Mouse (Mus musculus) midbrain, embryonic 12.5 days (tissue): ENCODE data around the gene Fam69a. TPM values are rescaled to one million over a fixed set of nuclear protein-coding genes. Genes with fewer than 3 reads are reported as not detected.

Experiments used
- ATAC-seq: fragments of 200-750 bp; cut with Nextera tagmentation; 2 replicates; pipeline ENCODE4 v1.8.0; 2017; ENCODE audit warnings: low read depth, moderate TSS enrichment, moderate library complexity; ENCODE audit not compliant: low FRiP score
- H3K27ac ChIP-seq: fragments of 300-500 bp; sonication (generic); replicated peaks from 2 replicates; pipeline ENCODE4 v1.5.1; 2016; ENCODE audit warnings: mild to moderate bottlenecking
- H3K27me3 ChIP-seq: fragments of 300-500 bp; sonication (generic); 2 replicates; pipeline ENCODE4 v1.6.1; 2016; ENCODE audit warnings: mild to moderate bottlenecking
- H3K36me3 ChIP-seq: fragments of 300-500 bp; sonication (generic); 2 replicates; pipeline ENCODE4 v1.6.1; 2016
- H3K4me1 ChIP-seq: fragments of 300-500 bp; sonication (generic); 2 replicates; pipeline ENCODE4 v1.6.1; 2016
- H3K4me2 ChIP-seq: fragments of 300-500 bp; sonication (generic); replicated peaks from 2 replicates; pipeline ENCODE4 v1.6.1; 2016; ENCODE audit warnings: mild to moderate bottlenecking, moderate library complexity
- H3K4me3 ChIP-seq: fragments of 300-500 bp; sonication (generic); 2 replicates; pipeline ENCODE4 v1.5.1; 2016; ENCODE audit warnings: mild to moderate bottlenecking
- H3K9ac ChIP-seq: fragments of 300-500 bp; sonication (generic); replicated peaks from 2 replicates; pipeline ENCODE4 v1.6.1; 2016; ENCODE audit warnings: mild to moderate bottlenecking, moderate library complexity
- H3K9me3 ChIP-seq: fragments of 300-500 bp; sonication (generic); 2 replicates; pipeline ENCODE4 v1.6.1; 2016; ENCODE audit warnings: mild to moderate bottlenecking
- WGBS: fragments of 180-500 bp; shearing (Covaris S2); methylation state at CpG from one replicate; pipeline ENCODE4 v1.1.7; 2016; 5-methylcytosine and 5-hydroxymethylcytosine counted together
- polyA plus RNA-seq: library from polyadenylated mRNA; unstranded; fragments of >200 nt; fragmentation: Nextera tagmentation; extraction: Ambion mirVana; gene quantifications from 2 replicates; pipeline ENCODE4 v1.2.1, GENCODE M21; 2016

Gene Fam69a
- polyA plus RNA-seq, 1 experiment from 2014 or later, result 28.3 TPM

GRCm38 (mm10) chr5:108009721-108010120, 22.8 kb upstream of the Fam69a start:
- ATAC-seq, result no peak
- Histone ChIP-seq H3K4me3 (no peak overlapping the region), H3K36me3 (no peaks in the 10 kb centered on the region), H3K4me1 (no peaks in the 10 kb centered on the region), H3K9me3 (no peaks in the 10 kb centered on the region), H3K27ac (no peak overlapping the region), H3K9ac (no peak overlapping the region), H3K27me3 (no peaks in the 10 kb centered on the region), H3K4me2 (no peak overlapping the region)
- whole genome bisulfite sequencing, result 47% methylated on average over 2 of the region's 2 CpGs

GRCm38 (mm10) chr5:108005134-108005533, 18.2 kb upstream of the Fam69a start:
- no peaks in the 10 kb centered on the region for H3K27me3 ChIP-seq
- no peak overlapping the region for H3K4me3 ChIP-seq
- H3K4me1 ChIP-seq, result no peaks in the 10 kb centered on the region
- ATAC-seq, result no peak
- H3K9me3 ChIP-seq, result no peaks in the 10 kb centered on the region
- 58% methylated on average over 2 of the region's 2 CpGs for WGBS
- H3K4me2 ChIP-seq, result no peak overlapping the region
- no peak overlapping the region for H3K27ac ChIP-seq
- H3K9ac ChIP-seq, result no peak overlapping the region
- H3K36me3 ChIP-seq, result no peaks in the 10 kb centered on the region

- Histone ChIP-seq H3K4me2 (no peak overlapping the region), H3K36me3 (no peaks in the 10 kb centered on the region), H3K4me3 (no peak overlapping the region), H3K27ac (no peak overlapping the region), H3K9ac (no peak overlapping the region), H3K4me1 (no peaks in the 10 kb centered on the region), H3K9me3 (no peaks in the 10 kb centered on the region), H3K27me3 (no peaks in the 10 kb centered on the region)
- WGBS, result 72% methylated on average over 5 of the region's 5 CpGs
- ATAC-seq, result no peak
Observed at GRCm38 (mm10) chr5:108002734-108003133, 15.8 kb upstream of the Fam69a start.

GRCm38 (mm10) chr5:108000776-108001548, 14.1 kb upstream of the Fam69a start:
- Histone ChIP-seq H3K4me2 (peak overlapping the region; percentile 45), H3K36me3 (no peaks in the 10 kb centered on the region), H3K4me1 (no peaks in the 10 kb centered on the region), H3K9ac (peak overlapping the region; percentile 61), H3K27me3 (no peaks in the 10 kb centered on the region), H3K9me3 (no peaks in the 10 kb centered on the region), H3K27ac (peak overlapping the region; percentile 52; the same call in 1 of the 2 replicates), H3K4me3 (peak overlapping the region; percentile 55)
- WGBS, result 20% methylated on average over 20 of the region's 20 CpGs
- peak; percentile 68 for ATAC-seq

GRCm38 (mm10) chr5:107997717-107998116, 10.8 kb upstream of the Fam69a start:
- ATAC-seq, result no peak
- Histone ChIP-seq H3K4me3 (no peak overlapping the region), H3K27ac (no peak overlapping the region), H3K36me3 (no peaks in the 10 kb centered on the region), H3K9me3 (no peaks in the 10 kb centered on the region), H3K27me3 (no peaks in the 10 kb centered on the region), H3K4me2 (no peak overlapping the region), H3K9ac (no peak overlapping the region), H3K4me1 (no peaks in the 10 kb centered on the region)
- WGBS, result 75% methylated on average over 7 of the region's 7 CpGs

- Histone ChIP-seq H3K27ac (no peak overlapping the region), H3K4me3 (no peak overlapping the region), H3K36me3 (no peaks in the 10 kb centered on the region), H3K9me3 (no peaks in the 10 kb centered on the region), H3K9ac (no peak overlapping the region), H3K4me1 (no peaks in the 10 kb centered on the region), H3K4me2 (no peak overlapping the region), H3K27me3 (no peaks in the 10 kb centered on the region)
- no peak for ATAC-seq
- 87% methylated on average over 2 of the region's 2 CpGs for WGBS
Observed at GRCm38 (mm10) chr5:107995936-107996335, 9.1 kb upstream of the Fam69a start.

GRCm38 (mm10) chr5:107987835-107988251, 958 bp upstream of the Fam69a start:
- Histone ChIP-seq H3K27ac (peak overlapping the region; percentile 95; the same call in 1 of the 2 replicates), H3K9me3 (no peaks in the 10 kb centered on the region), H3K36me3 (no peaks in the 10 kb centered on the region), H3K4me2 (peak overlapping the region; percentile 77), H3K9ac (peak overlapping the region; percentile 81), H3K4me3 (peak overlapping the region; percentile 88), H3K4me1 (0 out of 2 replicates have a peak, but pooled peaks cover 5% of the 10 kb centered on the region), H3K27me3 (no peaks in the 10 kb centered on the region)
- 20% methylated on average over 5 of the region's 5 CpGs for WGBS
- ATAC-seq, result no peak

GRCm38 (mm10) chr5:107986255-107986966, 474 bp downstream of the Fam69a start:
- Histone ChIP-seq H3K9ac (peak overlapping the region; percentile 81), H3K27me3 (no peaks in the 10 kb centered on the region)
- peak; percentile 85 for ATAC-seq

GRCm38 (mm10) chr5:107983946-107984345, 2.9 kb downstream of the Fam69a start:
- H3K36me3 ChIP-seq, result no peaks in the 10 kb centered on the region
- WGBS, result 94% methylated on average over 5 of the region's 5 CpGs
- H3K9me3 ChIP-seq, result no peaks in the 10 kb centered on the region
- H3K27me3 ChIP-seq, result no peaks in the 10 kb centered on the region
- H3K4me2 ChIP-seq, result no peak overlapping the region
- no peak overlapping the region for H3K4me3 ChIP-seq
- no peak for ATAC-seq
- 0 out of 2 replicates have a peak, but pooled peaks cover 5% of the 10 kb centered on the region for H3K4me1 ChIP-seq
- H3K27ac ChIP-seq, result no peak overlapping the region
- no peak overlapping the region for H3K9ac ChIP-seq

More at GRCm38 (mm10) chr5:107986255-107986966, 474 bp downstream of the Fam69a start:
- Histone ChIP-seq H3K4me3 (peak overlapping the region; percentile 88), H3K4me1 (0 out of 2 replicates have a peak, but pooled peaks cover 5% of the 10 kb centered on the region), H3K27ac (peak overlapping the region; percentile 95), H3K36me3 (no peaks in the 10 kb centered on the region), H3K9me3 (no peaks in the 10 kb centered on the region), H3K4me2 (peak overlapping the region; percentile 77)
- under 1% methylated on average over 31 of the region's 54 CpGs for WGBS

GRCm38 (mm10) chr5:107982016-107982415, 4.9 kb downstream of the Fam69a start:
- Histone ChIP-seq H3K36me3 (no peaks in the 10 kb centered on the region), H3K27me3 (no peaks in the 10 kb centered on the region), H3K9ac (no peak overlapping the region), H3K4me2 (no peak overlapping the region), H3K9me3 (no peaks in the 10 kb centered on the region), H3K4me1 (no peaks in the 10 kb centered on the region), H3K4me3 (no peak overlapping the region), H3K27ac (no peak overlapping the region)
- ATAC-seq, result no peak
- 87% methylated on average over 3 of the region's 3 CpGs for WGBS

GRCm38 (mm10) chr5:107979901-107980300, 7.0 kb downstream of the Fam69a start:
- no peaks in the 10 kb centered on the region for H3K27me3 ChIP-seq
- no peaks in the 10 kb centered on the region for H3K9me3 ChIP-seq
- ATAC-seq, result no peak
- no peak overlapping the region for H3K4me3 ChIP-seq
- H3K4me2 ChIP-seq, result no peak overlapping the region
- H3K9ac ChIP-seq, result no peak overlapping the region
- H3K27ac ChIP-seq, result no peak overlapping the region
- H3K36me3 ChIP-seq, result no peaks in the 10 kb centered on the region
- 78% methylated on average over 1 of the region's 1 CpGs for WGBS
- no peaks in the 10 kb centered on the region for H3K4me1 ChIP-seq
